Mouse (Mus musculus) erythroblast, embryonic 14.5 days (primary cell): Measurements from ENCODE around the gene Cldn14.

Source experiments
- GATA1 ChIP-seq: IDR thresholded peaks from 2 replicates; pipeline ENCODE4 v1.6.1; 2012; ENCODE audit warnings: low read length, inconsistent platforms, mixed read lengths
- TAL1 ChIP-seq: IDR thresholded peaks from 3 replicates; pipeline ENCODE4 v1.6.1; 2012; ENCODE audit warnings: low read length, inconsistent platforms, mixed read lengths

DNA sequence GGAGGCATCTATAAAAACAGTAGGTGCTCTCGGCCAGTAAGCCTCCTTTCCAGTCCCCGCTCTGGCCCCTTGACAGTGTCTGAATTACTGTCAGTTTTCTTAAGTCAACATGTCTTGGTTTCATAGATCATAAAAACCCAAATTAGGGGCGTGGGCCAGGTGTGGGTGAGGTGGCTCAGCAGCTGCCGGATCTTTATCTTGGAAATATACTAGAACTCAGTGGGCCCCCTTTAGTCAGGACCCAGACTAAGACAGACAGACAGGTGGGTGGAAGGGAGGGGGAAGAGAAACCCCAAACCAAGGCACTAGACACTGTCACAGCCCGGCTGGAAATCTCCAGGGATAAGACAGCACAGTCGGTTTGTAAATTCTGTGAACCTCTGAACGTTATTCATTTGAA is 84.8 kb downstream of the Cldn14 start:
- no peak for TF ChIP-seq GATA1
- no peak for TF ChIP-seq TAL1
